Mouse (Mus musculus) CH12.LX (cell line): ENCODE results near the gene Ttf2.

Experiments
- CTCF ChIP-seq, 2 experiments: IDR thresholded peaks in 1 of 2; conservative IDR thresholded peaks in 1 of 2; 2 replicates each; pipeline ENCODE4 v1.5.1; 2011 to 2012; ENCODE audit warnings: low read depth in 2 of 2, low read length in 2 of 2, improper control_type of control experiment in 1 of 2, inconsistent platforms in 1 of 2, mild to moderate bottlenecking in 1 of 2, moderate library complexity in 1 of 2
- EP300 ChIP-seq: IDR thresholded peaks from 2 replicates; pipeline ENCODE4 v1.6.1; 2011; ENCODE audit warnings: low read length, improper control_type of control experiment
- KAT2A ChIP-seq: IDR thresholded peaks from 2 replicates; pipeline ENCODE4 v1.6.1; 2012; ENCODE audit warnings: low read length, improper control_type of control experiment, inconsistent platforms; ENCODE audit not compliant: insufficient replicate concordance
- POLR2A ChIP-seq: IDR thresholded peaks from 2 replicates; pipeline ENCODE4 v1.6.1; 2011; ENCODE audit warnings: low read depth, mild to moderate bottlenecking, improper control_type of control experiment, low read length
- TBP ChIP-seq: conservative IDR thresholded peaks from 2 replicates; pipeline ENCODE4 v1.6.1; 2011; ENCODE audit warnings: low read depth, low read length, improper control_type of control experiment
- TCF12 ChIP-seq: IDR thresholded peaks from 2 replicates; pipeline ENCODE4 v1.6.1; 2014; ENCODE audit warnings: low read depth, mild to moderate bottlenecking, inconsistent platforms, low read length, improper control_type of control experiment
- USF1 ChIP-seq: IDR thresholded peaks from 2 replicates; pipeline ENCODE4 v1.6.1; 2014; ENCODE audit warnings: low read depth, mild to moderate bottlenecking, inconsistent platforms, low read length, improper control_type of control experiment

DNA sequence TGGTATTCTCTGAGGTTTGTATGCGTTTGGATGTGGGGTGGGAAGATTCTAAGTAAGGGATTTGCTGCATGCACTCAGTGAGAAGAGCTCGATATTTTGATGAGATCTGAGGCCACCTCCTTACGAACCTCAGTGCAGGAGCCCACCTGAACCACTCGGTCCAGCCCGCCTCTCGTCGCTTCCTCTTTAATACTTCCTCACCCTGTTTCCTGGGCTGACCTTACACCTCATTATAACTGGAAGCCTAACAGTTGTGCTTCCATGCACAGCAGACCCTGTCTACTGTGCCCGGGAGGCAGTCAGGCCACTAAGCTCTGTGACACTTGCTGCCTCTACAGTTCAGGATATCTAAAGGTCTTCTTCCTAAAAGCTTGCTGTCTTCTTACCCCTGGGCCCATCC, 9.8 kb upstream of the Ttf2 start:
- TF ChIP-seq EP300 (no peak), CTCF (conservative IDR thresholded peaks at IDR 0.05 in 1 of 2, IDR thresholded peaks at IDR 0.05 in 1 of 2; ENCODE audit: low read depth in 2 of 2, low read length in 2 of 2) (no peak), TCF12 (no peak), KAT2A (no peak), POLR2A (no peak), TBP (no peak), USF1 (no peak)
